ENCODE assay signal across 15 mouse cellular contexts in the genomic region with DNA sequence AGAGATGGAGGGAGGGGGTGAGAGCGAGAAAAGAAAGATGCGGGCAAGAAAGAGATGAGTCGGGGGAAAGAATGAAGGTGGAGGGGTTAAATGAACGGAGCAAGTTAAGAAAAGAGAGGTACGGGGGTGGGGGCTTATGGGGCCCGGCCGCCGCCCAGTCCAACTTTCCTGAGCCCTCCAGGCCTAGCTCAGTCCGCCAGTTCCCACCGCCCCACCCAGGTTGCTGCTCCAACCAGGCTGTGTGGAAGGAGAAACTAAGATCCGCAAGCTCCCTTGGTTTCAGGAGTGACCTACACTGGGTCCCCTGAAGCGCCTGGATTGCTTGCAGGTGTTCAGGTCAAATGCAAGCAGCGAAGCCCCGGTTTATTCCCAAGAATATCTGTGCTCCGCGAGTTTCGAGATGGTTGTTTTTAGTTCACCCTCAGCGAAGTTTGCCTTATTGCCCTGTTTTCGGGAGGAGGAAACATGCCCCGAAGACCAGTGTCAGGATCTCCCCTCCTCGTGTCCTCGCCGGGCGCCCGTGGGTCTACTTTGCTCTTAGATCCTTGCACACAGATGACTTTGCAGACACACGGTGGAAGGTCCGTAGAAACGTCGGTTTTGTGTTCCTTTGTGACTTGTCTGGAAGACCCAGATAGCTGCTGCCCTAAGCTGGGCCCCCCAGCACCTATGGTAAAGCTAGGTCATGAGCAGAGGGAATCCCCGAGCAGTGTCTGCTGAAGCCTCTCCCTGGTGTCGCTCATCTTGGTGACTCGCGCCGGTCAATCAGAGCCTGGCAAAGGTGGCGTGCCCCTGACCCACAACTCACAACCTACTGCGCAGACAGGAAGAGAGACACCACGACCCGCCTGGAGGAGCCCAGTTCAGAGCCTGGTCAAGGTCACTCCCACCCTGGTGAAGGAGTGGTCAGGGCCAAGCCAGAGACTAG. TPM values are rescaled to one million over a fixed set of nuclear protein-coding genes. Genes with fewer than 3 reads are reported as not detected.
DNase-seq lines count a peak whose midpoint lies in the region; ATAC-seq lines count a peak whose summit lies in the region.
"Had no signal": no experiment of that assay in that cellular context is flagged by ENCODE, and none has a peak within 500 bp of the region (broad histone marks: within the 10 kb centered on the region; RNA-seq: fewer than 3 reads in every experiment).

No protein-coding gene starts in this region.

- DNase-seq in layer of hippocampus, postnatal 10 days (ENCODE audit: low spot score in 2 of 2), result peak; percentile 25 to 32
- no peak for DNase-seq in layer of hippocampus, postnatal 25 days (ENCODE audit: extremely low spot score in 1 of 2, low spot score in 1 of 2)
- DNase-seq in embryo, embryonic 10 days (ENCODE audit: low spot score), result peak; percentile 18
- no peak for DNase-seq in left cerebral cortex, adult 9 months (ENCODE audit: low spot score in 2 of 2)
- no peak for DNase-seq in adrenal gland, adult 8-10 months
- DNase-seq: cerebellum, adult 8-10 months; lung, adult 18-20 months; right cerebral cortex, postnatal 25 days; thymus, postnatal 4 days had no signal

- H3K27me3 ChIP-seq in forebrain, embryonic 12.5 days, result peaks cover 96% of the 10 kb centered on the region
- H3K27me3 ChIP-seq in midbrain, embryonic 13.5 days, result peaks cover 99% of the 10 kb centered on the region

- ATAC-seq in forebrain, embryonic 12.5 days (ENCODE audit: low FRiP score), result peak; percentile 40
- ATAC-seq in midbrain, embryonic 13.5 days, result no peak

- H3K9ac ChIP-seq in forebrain, embryonic 12.5 days, result peak overlapping the region; percentile 89
- no peak overlapping the region for H3K9ac ChIP-seq in midbrain, embryonic 13.5 days (replicated peaks)
- H3K9ac ChIP-seq: hindbrain, embryonic 12.5 days; limb, embryonic 12.5 days had no signal

- H3K4me2 ChIP-seq in forebrain, embryonic 12.5 days, result peak overlapping the region; percentile 67
- peak overlapping the region; percentile 40; the same call in 1 of the 2 replicates for H3K4me2 ChIP-seq in midbrain, embryonic 13.5 days (replicated peaks)
- H3K4me2 ChIP-seq: hindbrain, embryonic 12.5 days had no signal

- H3K4me3 ChIP-seq in forebrain, embryonic 12.5 days (replicated peaks), result peak overlapping the region; percentile 66
- H3K4me3 ChIP-seq in midbrain, embryonic 13.5 days (replicated peaks), result peak overlapping the region; percentile 11; the same call in 1 of the 2 replicates
- H3K4me3 ChIP-seq: hindbrain, embryonic 12.5 days had no signal

- H3K36me3 ChIP-seq in forebrain, embryonic 12.5 days (replicated peaks), result peaks cover 14% of the 10 kb centered on the region
- H3K36me3 ChIP-seq in midbrain, embryonic 13.5 days, result no peaks in the 10 kb centered on the region
- H3K36me3 ChIP-seq: heart, embryonic 10.5 days; hindbrain, embryonic 12.5 days; limb, embryonic 12.5 days had no signal

- H3K27ac ChIP-seq in forebrain, embryonic 12.5 days, result peak overlapping the region; percentile 94
- H3K27ac ChIP-seq in midbrain, embryonic 13.5 days, result peak overlapping the region; percentile 64
- H3K27ac ChIP-seq: heart, embryonic 10.5 days; hindbrain, embryonic 12.5 days; limb, embryonic 12.5 days had no signal

- no peaks in the 10 kb centered on the region for H3K9me3 ChIP-seq in forebrain, embryonic 12.5 days
- H3K9me3 ChIP-seq in midbrain, embryonic 13.5 days, result no peaks in the 10 kb centered on the region
- H3K9me3 ChIP-seq: heart, embryonic 10.5 days; hindbrain, embryonic 12.5 days; limb, embryonic 12.5 days had no signal

- 2% methylated on average over 37 of the region's 38 CpGs for WGBS in forebrain, embryonic 12.5 days
- WGBS in midbrain, embryonic 13.5 days, result 1% methylated on average over 38 of the region's 38 CpGs

- peaks cover 42% of the 10 kb centered on the region for H3K4me1 ChIP-seq in forebrain, embryonic 12.5 days
- H3K4me1 ChIP-seq in midbrain, embryonic 13.5 days (replicated peaks), result peaks cover 24% of the 10 kb centered on the region

RNA-seq across cellular contexts. Expression of a gene that starts 6.9 kb away (rescaled TPM):
- 1 to 10 TPM; 6.3 to 8.1 TPM for total RNA-seq in layer of hippocampus, postnatal 10 days (2021)
- total RNA-seq in layer of hippocampus, postnatal 25 days (2021), result 1 to 10 TPM; 5.4 to 5.6 TPM
- 8.5 and 9.7 TPM in 2 replicates for polyA plus RNA-seq in forebrain, embryonic 12.5 days (2016; fragmentation: Nextera tagmentation; extraction: Ambion mirVana)
- polyA plus RNA-seq in midbrain, embryonic 13.5 days (2015; fragmentation: Nextera tagmentation; extraction: Ambion mirVana), result 1.2 and 2.0 TPM in 2 replicates
- under 1 TPM; 0.17 to 0.52 (median 0.34) TPM for total RNA-seq in adrenal gland, adult 8-10 months (2022)
- total RNA-seq: megakaryocyte progenitor cell, adult 5-6 weeks had no signal

Comparison
In these comparisons a context has a peak if more than half of its experiments do, and no peak if none do; other contexts are left out.
1. DNase-seq: peak in layer of hippocampus, postnatal 10 days (2 of 2) and embryo, embryonic 10 days (single experiment); none in layer of hippocampus, postnatal 25 days (0 of 2), left cerebral cortex, adult 9 months (0 of 2) and adrenal gland, adult 8-10 months (single experiment).
2. RNA of a gene that starts 6.9 kb away (total RNA-seq): 6.3 to 8.1 TPM in layer of hippocampus, postnatal 10 days and 5.4 to 5.6 TPM in layer of hippocampus, postnatal 25 days; 0.17 to 0.52 TPM in adrenal gland, adult 8-10 months; every median in the first group is over 4 times any median in the second.